In the genomic region with DNA sequence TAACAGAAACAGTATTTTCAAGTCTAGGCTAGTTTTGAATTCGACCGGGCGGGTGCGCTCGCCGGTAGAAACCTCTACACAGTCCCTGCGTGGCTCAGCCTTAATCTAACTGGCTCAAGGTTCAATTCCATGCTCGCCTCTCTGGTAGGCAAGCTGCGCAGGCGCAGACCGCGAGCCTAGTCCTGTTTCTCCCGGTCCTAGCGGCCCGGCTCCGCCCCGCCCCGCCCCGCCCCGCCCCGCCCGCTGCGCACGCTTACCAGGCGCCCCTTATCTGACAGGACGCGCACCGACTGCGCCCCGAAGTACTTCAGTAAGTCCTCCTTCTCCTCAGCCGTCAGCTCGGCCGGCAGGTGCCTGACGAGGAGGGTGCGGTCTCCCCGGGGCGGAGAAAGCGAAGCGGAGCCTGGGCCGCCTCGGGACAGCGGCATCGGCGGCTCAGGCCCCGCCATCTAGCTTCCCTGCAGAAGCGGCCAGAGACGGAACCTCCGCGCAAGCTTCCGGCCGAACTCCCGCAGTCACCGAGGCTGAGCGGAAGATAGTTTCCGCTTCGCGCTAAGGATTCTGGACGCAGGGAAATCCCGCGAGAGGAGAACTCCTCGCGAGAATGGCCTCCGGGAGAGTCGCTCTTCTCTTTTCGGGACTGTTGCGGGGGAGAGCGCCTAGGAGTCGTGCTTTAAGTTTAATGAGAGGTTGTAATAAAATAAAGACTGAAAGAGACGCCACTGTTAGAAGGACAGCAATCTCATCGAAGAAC, we compare ENCODE assay signal across 8 mouse cellular contexts. TPM values are rescaled to one million over a fixed set of nuclear protein-coding genes. Genes with fewer than 3 reads are reported as not detected.
DNase-seq lines count a peak whose midpoint lies in the region; ATAC-seq and TF ChIP-seq lines count a peak whose summit lies in the region.

Gene Rnpc3 (minus strand): TSS at position 544 of the 754 bp plus-strand sequence.

- H3K4me2 ChIP-seq in forebrain, embryonic 15.5 days (replicated peaks): peak within 1 kb of the TSS; percentile 63

- ATAC-seq in forebrain, embryonic 15.5 days (replicated peaks): peak; percentile 98
- ATAC-seq in neutrophil, adult 5-6 weeks (ENCODE audit: extremely low read depth, insufficient number of reproducible peaks, low FRiP score, poor library complexity, severe bottlenecking): peak; percentile 93

- TF ChIP-seq CTCF in lung, adult 2 months (IDR thresholded peaks at IDR 0.05; ENCODE audit: insufficient read depth, low read length): no peak

- H3K9me3 ChIP-seq in ES-E14 (ENCODE audit: control insufficient read depth, insufficient read depth, low read depth, low read length): no peaks in the 10 kb centered on the region
- no peaks in the 10 kb centered on the region for H3K9me3 ChIP-seq in forebrain, embryonic 15.5 days

- peak; percentile 90 for TF ChIP-seq POLR2A in lung, adult 2 months (IDR thresholded peaks at IDR 0.05; ENCODE audit: borderline replicate concordance, extremely low read depth, low read depth, low read length)

- under 1% methylated on average over 70 of the region's 70 CpGs for WGBS in forebrain, embryonic 15.5 days
- under 1% methylated on average over 70 of the region's 70 CpGs for WGBS in lung, adult 2 months

- peak within 1 kb of the TSS; percentile 100 for H3K9ac ChIP-seq in ES-E14 (ENCODE audit: insufficient read depth, low read depth, low read length, poor library complexity, severe bottlenecking)
- peak within 1 kb of the TSS; percentile 95 for H3K9ac ChIP-seq in forebrain, embryonic 15.5 days (replicated peaks)

- no peaks in the 10 kb centered on the region for H3K27me3 ChIP-seq in forebrain, embryonic 15.5 days

- in situ Hi-C loops in ES-E14 (cut with MboI; ENCODE audit: low sequenced_read_pairs in 2 of 2, unreplicated experiment in 2 of 2): no loop called here

- peak; percentile 97 for DNase-seq in ES-E14 (ENCODE audit: low read depth, low spot score)
- peak; percentile 94 for DNase-seq in cerebellum, adult 11-12 months
- DNase-seq in heart, postnatal 25 days (ENCODE audit: low spot score): peak; percentile 89
- DNase-seq in layer of hippocampus, adult 18-20 months (ENCODE audit: low spot score in 2 of 2): peak; percentile 90 to 96
- DNase-seq in lung, adult 2 months: peak; percentile 96
- DNase-seq in thymus, adult 18-20 months: peak; percentile 87 to 93

- intact Hi-C loops in heart, postnatal 25 days (cut with DNase I): no loop called here

- peak within 1 kb of the TSS; percentile 88 to 99 for H3K4me3 ChIP-seq in ES-E14 (ENCODE audit: insufficient read depth in 1 of 2, low read depth in 1 of 2, low read length in 2 of 2, poor library complexity in 1 of 2, severe bottlenecking in 1 of 2)
- H3K4me3 ChIP-seq in forebrain, embryonic 15.5 days: peak within 1 kb of the TSS; percentile 91
- peak within 1 kb of the TSS; percentile 96 for H3K4me3 ChIP-seq in lung, adult 2 months (replicated peaks; ENCODE audit: extremely low read depth, low read depth, low read length)

- H3K27ac ChIP-seq in ES-E14 (ENCODE audit: insufficient read depth, low read depth, low read length, poor library complexity, severe bottlenecking): peak within 1 kb of the TSS; percentile 100
- peak within 1 kb of the TSS; percentile 100 for H3K27ac ChIP-seq in forebrain, embryonic 15.5 days (replicated peaks)

- peaks cover 0 to 2% of the 10 kb centered on the region in 2 experiments; a peak in 1 of 4 replicates for H3K4me1 ChIP-seq in ES-E14 (ENCODE audit: control insufficient read depth in 2 of 2, insufficient read depth in 2 of 2, low read length in 2 of 2, poor library complexity in 1 of 2)
- peaks cover 11% of the 10 kb centered on the region for H3K4me1 ChIP-seq in forebrain, embryonic 15.5 days
- peaks cover 2% of the 10 kb centered on the region; the same call in 1 of the 2 replicates for H3K4me1 ChIP-seq in lung, adult 2 months (ENCODE audit: control insufficient read depth, insufficient read depth, low read length)

- H3K36me3 ChIP-seq in ES-E14 (ENCODE audit: control insufficient read depth, insufficient read depth, low read length, poor library complexity, severe bottlenecking): no peaks in the 10 kb centered on the region; the same call in 1 of the 2 replicates
- H3K36me3 ChIP-seq in forebrain, embryonic 15.5 days: peaks cover 9% of the 10 kb centered on the region; the same call in 1 of the 2 replicates

TF ChIP-seq in ES-E14, 5 proteins besides CTCF, POLR2A, EP300 and RAD21:
- TF ChIP-seq CHD2 (IDR thresholded peaks at IDR 0.05; ENCODE audit: low read depth, low read length) (peak; percentile 99), ZC3H11A (IDR thresholded peaks at IDR 0.05; ENCODE audit: borderline replicate concordance, low read depth, low read length) (no peak), MAFK (IDR thresholded peaks at IDR 0.05; ENCODE audit: insufficient read depth, low read depth, low read length) (no peak), ZNF384 (IDR thresholded peaks at IDR 0.05; ENCODE audit: low read depth, low read length) (no peak), HCFC1 (IDR thresholded peaks at IDR 0.05; ENCODE audit: borderline replicate concordance, insufficient read depth, low read length) (peak; percentile 72)
TF ChIP-seq in ES-E14: peak in this region for 2.

RNA-seq across cellular contexts. Expression of gene Rnpc3, which starts in this region (rescaled TPM):
- total RNA-seq in ES-E14 (2012; rRNA removed): 26.6 TPM in 2 replicates
- 50.6 and 54.7 TPM in 2 replicates for polyA plus RNA-seq in forebrain, embryonic 15.5 days (2015; fragmentation: Nextera tagmentation; extraction: Ambion mirVana)
- 10 to 100 TPM; 10.3 to 10.6 TPM for total RNA-seq in heart, postnatal 25 days (2021)
- total RNA-seq in layer of hippocampus, adult 18-20 months (2021): 10 to 100 TPM; 25.5 to 27.9 TPM
- polyA plus RNA-seq in lung, adult 2 months (2012; rRNA removed): 7.8 and 9.1 TPM in 2 replicates
- 77.6 and 90.2 TPM in 2 replicates for total RNA-seq in neutrophil, adult 5-6 weeks (2017)

Comparison
In these comparisons a context has a peak if more than half of its experiments do, and no peak if none do; other contexts are left out.
1. Peak in every context shown above with its lines: DNase-seq, ATAC-seq, H3K4me3 ChIP-seq and H3K27ac ChIP-seq.